Mouse (Mus musculus) frontal cortex, adult (tissue): Measurements from ENCODE around the gene Spsb1.
A peak's percentile ranks its signal among the peaks of the same experiment; 100 is the strongest.

Experiments used
- ATAC-seq: cut with Nextera tagmentation; 2 replicates; pipeline ENCODE4 v1.9.2; 2017; ENCODE audit warnings: mild to moderate bottlenecking, moderate library complexity, mixed read lengths; ENCODE audit not compliant: low TSS enrichment

The Spsb1 gene

DNA sequence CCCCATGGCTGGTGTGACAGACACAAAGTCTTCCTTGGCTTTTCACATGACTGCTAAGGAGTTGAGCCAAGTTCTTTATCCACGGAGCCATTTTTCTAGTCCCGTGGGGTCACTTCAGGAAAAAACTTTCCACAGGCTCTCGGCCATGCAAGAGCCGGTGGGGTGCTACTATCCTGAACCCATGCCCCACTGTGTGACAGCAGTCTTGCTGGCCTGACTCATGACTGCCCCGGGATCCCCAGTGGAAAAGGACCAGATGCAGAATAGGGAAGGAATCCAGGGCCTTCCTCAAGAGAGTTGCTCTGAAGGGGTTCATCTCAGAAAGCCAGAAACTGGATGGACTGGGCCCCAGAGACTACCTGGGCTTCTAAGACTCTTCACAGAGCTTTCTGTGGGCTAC is 66.7 kb downstream of the Spsb1 start:
- ATAC-seq = no peak

DNA sequence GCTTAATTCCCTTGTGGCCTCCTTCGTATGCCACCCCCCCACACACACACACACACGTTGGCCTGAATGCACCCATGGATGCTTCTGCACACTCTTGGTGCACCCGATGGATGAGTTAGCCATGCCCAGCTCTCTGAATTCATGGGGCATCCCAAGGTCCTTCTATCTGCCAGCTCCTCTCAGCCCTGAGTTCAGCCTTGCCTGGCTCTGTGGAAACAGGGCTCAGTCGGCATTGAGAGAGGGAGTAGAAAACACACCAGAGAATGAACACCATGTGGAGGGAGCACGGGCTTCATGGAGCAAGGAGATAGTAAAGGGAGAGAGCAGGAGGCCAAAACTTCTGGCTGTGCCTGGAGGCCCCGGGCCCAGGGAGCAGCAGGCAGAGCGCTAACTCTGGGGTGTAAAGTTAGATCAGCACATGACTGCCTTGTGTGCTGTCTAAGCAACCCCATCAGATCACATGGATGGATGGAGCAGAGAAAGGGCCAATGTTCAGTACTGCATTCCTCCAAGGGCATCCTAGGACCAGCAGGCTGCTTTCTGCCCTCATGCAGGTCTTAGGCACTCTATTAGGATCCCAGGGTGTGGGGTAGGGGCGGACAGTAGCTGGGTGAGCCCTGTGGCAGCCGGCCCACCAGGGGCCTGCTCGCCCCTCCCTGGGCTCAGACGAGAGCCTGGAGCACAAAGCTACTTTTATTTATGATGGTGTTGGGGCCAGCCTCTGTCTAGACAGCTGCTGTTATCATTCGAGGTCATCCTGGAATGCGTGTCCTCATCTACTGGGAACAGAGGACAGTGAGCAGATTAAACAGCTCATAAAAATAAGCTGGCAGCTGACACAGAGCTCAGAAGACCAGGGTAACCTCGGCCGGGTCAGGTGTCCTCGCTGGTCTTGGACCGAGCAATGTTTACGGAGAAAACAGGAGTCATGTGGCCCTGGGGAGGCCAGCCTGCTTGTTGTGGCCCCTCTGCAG is 68.3 kb downstream of the Spsb1 start:
- 0 out of 2 replicates have a peak, but pooled peaks have one; percentile 20 for ATAC-seq

DNA sequence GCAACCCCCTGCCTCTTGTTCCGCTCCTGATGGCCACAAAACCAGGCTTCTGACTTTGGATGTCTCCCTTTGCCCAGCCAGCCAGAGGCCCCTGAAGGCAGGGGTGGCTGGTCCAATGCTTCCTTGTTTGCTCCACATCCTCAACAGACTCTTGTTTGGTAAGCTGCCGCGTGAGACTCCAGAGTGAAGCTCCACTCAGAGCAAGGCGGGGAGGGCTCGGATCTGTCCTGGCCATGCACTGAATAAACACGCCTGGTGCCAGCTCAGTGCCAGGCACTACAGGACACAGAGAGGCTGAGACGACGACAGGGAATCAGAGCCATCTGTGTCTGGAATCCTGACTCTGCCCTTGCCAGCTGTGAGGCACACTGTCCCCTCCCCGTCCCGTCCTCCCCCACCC is 70.9 kb downstream of the Spsb1 start:
- ATAC-seq = peak; percentile 64; the same call in 1 of the 2 replicates

DNA sequence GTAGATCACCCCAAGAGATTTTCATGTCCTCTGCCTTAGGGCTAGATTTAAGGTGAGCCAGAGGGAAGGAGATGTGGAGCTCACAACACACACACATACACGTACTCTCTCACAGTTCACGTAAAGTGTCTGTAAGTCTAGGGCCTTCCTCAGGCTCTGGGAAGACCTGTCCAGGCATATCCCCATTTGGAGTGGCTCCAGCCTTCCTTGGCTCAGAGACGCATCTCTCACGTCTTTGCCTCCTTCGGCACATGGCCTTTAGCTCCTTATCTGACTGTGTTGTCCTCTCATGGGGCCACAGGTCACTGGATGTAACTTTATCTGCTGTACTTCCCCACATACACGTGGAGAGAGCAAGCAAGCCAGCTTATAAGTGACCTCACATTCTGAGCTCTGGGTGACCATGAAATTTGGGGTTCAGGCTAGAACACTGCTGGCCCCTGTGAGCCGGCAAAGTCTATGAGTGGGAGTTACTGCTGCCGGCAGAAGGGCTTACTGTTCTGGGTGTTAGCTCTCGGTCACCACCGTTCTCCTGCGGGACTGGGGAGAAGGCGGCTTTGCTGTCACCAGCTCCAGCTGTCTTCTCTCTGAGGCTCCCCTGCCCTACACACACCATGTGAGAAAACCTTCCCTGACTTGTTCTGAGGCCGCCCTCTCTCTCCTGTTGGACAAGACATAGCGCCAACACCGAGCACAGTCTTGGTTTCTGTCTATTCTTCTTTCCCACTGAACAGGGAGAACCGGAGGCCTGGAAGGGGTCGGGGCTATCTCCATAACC is 72.5 kb downstream of the Spsb1 start:
- no peak for ATAC-seq

DNA sequence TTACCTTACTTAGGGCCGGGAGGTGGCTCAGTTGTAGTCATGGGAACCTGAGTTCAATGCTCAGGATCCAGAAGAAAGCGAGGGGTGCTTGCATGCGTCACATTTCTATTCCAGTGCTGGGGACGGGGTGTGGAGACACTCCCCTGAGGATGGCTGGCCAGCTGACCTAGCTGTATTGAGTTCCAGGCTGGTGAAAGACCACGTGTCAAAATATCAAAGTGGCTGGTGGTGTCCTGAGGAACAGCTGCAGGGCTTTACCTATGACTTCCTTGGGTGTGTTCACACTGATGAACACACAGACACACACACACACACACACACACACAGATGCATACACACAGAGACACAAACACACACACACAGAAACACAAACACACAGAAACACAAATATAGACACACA is 73.9 kb downstream of the Spsb1 start:
- ATAC-seq = no peak

DNA sequence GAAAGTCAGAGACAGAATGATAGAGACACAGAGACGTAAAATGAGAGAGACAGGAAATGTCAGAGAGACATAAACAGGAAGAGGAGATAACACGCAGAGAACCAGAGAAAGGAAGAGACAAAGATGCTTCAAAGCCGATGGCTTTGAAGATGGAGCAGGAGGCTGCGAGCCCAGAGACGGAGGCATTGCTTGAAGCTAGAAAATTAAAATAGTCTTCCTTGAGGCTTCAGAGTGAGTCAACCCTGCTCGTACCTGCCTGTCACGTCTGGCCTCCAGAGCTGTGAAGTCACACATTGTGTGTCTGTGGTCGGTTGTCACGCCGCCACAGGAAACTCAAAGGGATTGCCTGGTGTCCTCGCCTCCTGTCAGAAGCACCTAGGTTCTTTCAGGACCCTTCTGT is 74.9 kb downstream of the Spsb1 start:
- no peak for ATAC-seq

DNA sequence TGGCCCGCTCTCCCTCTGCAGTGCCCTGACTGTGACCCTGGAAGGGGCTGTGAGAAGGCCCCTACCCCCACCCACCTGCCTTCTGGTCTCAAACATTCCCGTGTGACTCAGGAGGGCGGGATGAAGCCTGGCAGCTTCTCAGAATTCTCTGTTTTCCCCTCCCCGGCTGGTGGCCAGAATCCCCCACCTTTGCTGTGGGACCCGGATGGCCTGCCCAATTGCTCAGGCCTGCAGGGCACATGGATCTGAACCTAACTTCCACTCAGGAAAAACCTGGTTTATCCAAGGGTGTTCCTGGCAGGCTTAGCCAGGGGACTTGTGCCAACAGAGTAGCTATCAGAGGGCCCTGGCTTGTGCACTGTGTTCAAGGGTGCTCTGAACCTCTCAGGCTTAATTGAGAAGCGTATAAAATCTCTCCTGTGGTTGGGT is 76.8 kb downstream of the Spsb1 start:
- no peak for ATAC-seq

DNA sequence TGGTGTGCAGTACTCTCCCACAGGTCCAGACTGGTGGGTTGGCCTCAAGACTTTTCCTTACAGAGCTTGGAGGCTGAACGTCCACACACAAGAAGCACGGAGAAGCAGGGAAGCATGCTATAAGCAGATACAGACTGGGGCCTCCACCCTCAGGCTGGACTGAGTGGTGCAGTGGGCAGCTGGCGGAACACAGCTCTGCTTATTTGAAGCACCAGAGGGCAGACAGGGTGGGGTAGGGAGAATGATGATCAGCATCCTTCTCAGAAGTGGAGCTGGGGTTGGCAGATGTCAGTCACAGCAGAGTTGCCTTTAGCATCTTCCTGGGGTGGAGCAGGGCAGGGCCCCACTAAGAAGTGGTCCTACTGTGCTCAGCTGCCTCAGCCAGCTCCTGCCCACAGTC is 77.6 kb downstream of the Spsb1 start:
- peak; percentile 18; the same call in 1 of the 2 replicates for ATAC-seq

DNA sequence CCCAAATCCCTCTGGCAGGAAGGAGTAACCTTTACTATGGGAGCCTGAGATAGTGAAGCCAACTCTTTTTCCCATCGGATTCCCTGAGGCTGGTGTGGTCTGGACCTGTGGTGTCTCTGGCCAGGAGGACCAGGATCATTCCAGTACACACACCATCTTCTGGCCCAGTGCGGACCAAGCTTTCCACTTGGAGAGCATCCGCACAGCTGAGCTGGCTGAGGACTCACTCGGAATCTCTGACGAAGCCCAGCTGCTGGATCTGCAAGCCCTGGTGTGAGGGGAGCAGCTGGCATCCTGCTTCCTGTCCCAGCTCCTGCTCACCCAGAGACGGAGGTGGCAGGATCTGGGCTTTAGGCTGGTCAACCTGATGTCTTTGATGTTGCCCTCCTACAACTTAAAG is 78.1 kb downstream of the Spsb1 start:
- ATAC-seq = peak; percentile 28; the same call in 1 of the 2 replicates

DNA sequence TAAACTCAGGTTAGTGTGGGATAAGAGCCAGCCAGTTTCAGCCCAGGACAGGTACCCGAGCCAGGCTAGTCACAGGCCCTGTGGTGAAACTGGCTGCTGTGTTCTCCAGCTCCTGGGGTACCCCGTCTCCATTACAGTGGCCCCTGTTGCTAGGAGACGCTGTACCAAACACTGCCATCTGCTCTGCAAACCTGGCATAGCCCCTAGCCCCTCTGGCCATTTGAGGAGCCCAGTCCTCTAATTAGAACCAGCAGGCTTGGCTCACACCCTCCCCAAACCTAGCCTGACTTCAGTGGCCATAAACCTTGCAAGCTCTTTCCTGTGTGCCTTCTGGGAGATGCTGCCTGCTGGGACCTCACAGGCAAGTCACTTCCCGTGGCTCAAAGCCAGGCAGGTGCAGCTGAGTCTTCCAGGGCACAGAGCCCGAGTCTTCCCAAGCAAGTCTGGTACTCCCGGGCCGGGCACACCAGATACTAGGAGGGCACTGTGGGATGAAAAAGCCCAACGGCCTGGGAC is 78.8 kb downstream of the Spsb1 start:
- ATAC-seq = no peak

DNA sequence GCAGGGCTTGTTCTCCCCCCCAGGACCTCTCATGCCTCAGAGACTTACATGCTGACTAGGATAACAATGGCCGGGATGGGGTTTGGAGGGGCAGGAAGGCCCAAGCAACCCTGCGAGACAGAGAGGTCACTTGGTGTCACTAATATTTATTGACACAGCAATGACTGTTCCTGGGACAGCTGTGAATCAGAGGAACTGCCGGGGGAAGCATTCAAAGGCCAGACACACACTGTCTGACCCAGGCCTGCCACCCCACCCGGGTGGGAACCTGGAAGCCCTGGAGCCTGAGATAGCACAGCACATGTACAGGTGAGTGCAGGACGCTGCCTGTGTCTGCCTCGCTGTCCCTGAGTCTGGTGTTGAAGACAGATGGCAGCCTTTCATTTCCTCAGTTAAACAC is 79.5 kb downstream of the Spsb1 start:
- no peak for ATAC-seq

DNA sequence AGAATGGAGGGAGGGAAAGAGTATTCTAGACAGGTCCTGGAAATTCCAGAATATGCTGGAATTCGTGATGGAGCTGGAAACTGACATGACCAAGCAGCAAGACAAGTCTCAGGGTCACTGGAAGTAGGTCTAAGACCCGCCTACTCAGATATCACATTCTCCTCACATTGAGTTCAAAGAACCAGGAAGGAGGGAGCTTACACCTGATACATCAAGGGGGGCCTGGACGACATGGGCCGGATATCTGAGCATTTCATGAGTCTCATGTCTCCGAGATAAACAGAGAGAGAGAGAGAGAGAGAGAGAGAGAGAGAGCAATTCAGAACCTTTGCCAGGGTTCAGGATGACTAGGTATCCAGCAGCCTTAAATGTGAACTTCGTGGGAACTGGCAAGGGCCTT is 82.6 kb downstream of the Spsb1 start:
- no peak for ATAC-seq

DNA sequence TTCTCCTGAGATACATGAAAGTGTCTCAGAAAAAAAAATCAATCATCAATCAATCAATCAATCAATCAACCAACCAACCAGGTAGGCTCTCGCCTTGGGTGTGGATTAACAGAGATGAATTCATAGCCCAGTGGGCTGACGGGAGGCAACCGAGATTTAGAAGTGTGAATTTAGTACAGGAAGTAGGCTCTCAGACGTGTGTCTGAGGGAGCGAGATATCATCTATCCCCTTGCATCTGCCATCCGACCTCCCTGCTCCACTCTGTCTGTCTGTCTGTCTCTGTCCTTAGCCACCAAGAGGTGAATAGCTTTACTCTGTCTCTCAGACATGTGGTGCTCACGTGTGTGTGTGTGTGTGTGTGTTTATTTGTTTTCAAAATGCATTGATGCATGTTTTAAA is 83.3 kb downstream of the Spsb1 start:
- no peak for ATAC-seq

DNA sequence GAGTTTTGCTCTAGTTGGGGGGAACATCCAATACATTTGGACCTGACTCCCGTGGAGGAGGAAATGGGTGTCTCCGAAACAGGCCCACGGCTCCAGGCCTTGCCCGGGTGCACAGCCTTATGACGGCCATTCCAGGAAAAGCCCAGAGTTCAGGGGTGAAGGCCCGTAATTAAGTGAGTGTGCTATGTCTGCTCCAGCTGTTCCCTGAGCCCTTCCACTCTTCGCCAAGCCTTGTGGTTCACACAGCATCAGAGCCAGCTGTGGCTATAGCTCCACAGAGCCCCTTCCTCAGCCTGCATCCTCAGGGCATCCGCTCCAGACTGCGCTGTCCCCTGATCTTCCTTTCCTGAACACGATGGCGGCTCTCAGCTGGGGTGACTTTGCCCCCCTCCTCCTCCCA is 83.8 kb downstream of the Spsb1 start:
- ATAC-seq = no peak

DNA sequence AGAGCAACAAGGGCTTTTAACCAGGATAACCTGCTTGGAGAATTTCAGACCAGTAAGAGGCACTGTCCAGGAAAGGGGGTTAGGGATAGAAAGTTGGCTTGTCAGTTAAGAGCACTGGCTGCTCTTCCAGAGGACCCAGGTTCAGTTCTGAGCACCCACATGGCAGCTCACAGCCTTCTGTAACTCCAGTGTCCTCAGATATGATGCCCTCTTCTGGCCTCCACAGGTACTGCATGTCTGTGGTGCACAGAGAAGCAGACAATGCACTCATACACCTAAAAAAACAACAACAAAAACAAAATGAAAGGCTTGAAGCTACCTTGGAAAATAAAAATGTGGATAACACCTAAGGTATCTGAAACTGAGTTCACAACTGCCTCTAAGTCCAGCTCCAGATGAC is 84.4 kb downstream of the Spsb1 start:
- ATAC-seq = no peak

DNA sequence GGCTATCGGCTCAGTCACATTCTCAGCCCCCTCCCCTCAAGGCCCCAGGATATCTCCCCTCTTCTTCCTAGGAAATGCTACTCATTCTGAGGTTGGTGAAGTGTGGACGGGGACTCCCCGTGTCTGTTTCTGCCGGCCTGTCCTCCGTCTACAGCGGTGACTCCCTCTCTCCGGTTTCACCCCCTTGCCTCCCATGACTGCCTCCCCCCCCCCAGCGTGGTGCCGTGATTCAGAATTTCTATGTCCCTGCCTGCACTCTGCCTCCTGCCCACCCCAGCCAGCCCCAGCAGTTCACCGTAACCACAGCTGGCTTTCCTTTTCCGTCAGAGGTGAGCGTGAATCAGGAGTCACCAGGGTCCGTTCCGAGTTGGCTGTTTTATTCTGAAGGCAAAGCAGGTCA is 86.1 kb downstream of the Spsb1 start:
- no peak for ATAC-seq

DNA sequence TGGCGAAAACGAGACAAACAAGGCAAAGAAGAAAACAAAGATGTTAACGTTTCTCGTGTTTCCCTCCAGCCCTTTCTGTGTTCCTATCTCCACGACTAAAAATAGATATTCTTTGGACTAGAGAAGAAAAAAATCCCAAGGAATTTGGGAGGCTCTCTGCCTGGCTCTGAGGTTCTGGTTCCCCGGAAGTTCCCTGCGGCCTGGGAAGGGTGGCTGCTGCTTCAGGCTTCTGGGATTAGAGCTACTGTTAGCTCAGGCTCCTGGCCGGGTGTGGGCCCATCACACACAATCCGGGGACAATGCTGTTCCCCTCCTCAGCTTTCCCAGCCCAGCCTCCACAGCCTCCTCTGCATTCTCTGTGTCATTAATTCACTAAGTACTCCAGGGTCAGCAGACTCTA is 86.8 kb downstream of the Spsb1 start:
- ATAC-seq = no peak

DNA sequence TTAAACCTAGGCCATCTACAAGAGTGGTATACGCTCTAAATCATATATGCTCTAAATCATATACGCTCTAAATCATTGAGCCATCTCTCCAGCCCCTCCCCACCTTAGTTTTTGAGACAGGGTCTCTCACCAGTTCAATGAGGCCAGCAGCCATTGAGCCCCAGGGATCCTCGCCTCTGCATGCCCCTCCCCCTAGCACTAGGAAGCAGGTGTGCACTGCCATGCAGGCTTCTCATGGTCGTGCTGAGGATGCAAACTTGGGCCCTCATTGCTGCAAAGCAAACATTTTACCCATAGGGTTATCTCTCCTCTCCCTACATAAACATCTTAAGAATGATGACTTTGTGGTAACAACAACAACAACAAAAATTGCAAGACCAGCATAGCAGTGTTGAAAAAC is 87.5 kb downstream of the Spsb1 start:
- no peak for ATAC-seq

DNA sequence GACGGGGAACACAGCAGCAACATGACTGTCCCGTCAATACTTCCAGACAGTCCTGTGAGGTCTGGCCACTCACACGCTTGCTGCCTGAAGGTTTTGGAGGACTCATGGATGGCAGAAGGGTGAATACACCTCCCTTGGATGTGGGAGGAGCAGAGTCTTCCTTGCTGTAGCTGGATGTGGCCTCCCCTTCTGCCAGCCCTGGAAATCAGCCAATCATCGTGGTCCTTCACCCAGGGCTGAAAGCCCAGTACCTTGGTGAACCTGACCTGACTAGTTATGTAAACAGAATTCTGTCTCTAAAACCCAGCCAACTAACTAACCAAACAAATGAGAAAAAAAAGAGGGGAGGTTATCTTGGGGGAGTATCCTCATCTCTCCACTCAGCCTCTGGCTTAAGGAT is 90.4 kb downstream of the Spsb1 start:
- ATAC-seq = no peak

DNA sequence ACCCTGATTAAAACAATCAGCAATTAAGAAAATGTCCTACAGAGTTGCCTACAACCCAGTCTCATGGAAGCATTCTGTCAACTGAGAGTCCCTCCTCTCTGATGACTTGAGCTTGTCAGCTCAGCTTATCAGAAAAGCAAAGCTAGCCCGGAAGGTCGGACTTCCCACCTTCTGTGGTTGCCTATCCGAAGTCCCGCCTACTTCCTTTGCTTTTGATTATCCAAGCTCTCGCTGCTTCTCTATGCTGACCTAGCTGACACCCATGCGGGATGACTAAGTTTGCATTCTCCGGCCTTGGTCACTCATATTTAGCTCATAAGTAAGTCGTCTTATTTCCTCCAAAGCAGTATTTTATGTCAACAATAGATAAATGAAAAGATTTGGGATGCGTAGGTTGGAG is 91.3 kb downstream of the Spsb1 start:
- no peak for ATAC-seq

DNA sequence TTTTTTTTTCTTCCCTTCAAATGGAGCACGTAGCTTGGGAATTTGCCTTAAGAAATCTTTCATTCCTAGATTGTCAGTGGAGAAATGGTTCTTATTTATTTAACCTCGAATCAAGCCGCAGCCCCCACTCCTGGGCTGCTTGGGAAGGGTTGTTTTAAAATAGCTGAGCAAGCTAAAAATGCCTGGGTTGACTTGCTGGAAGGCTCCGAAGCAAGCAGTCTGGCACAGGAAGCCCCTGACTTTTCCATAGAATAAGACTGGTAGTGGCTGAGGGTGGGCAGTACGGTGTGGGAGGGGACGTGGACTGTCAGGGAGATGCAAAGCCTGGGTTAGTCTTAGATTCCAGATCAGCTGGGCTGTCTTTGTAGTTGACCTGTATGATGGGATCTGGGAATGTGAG is 94.5 kb downstream of the Spsb1 start:
- no peak for ATAC-seq

DNA sequence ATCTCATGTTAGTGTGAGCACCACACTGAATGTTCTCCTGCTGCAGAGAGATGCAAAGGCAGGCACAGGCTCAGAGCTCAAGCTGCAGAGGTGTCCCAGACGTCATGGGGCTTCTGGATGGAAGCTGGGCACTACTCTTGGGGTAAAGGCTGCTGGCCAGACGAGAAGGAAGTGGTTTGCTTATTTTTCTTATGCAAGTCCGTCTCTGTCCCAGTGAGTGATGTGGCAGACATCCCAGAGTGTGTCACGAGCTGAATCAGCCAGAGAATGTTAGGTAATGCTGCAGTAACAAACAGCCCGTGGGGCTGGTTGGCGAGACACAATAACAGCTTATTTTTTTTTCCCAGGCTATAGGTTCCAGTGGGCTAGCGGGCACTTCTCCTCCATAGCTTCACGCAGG is 96.3 kb downstream of the Spsb1 start:
- no peak for ATAC-seq

DNA sequence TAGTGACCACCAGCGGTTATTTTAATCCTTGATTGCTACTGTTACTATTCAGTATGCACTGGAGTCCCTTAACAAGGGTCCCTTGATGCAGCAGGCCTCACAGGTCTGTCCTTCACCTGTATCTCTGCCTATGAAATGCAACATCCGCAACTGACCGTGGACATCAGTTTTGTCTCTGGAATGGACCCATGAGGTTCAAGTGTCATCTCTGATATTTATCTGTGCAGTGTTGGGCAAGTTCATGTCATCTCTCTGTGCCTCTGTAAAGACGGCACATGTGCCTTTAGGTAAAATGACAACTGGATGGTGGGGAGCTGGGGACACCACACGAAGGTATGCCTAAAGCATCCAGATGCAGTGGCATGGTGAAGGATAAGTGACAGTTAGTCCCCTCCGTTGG is 96.7 kb downstream of the Spsb1 start:
- no peak for ATAC-seq
